ENCODE assay signal across 17 mouse cellular contexts in genomic region chr5:107533590-107533989, GRCm38 (mm10). TPM values are rescaled to one million over a fixed set of nuclear protein-coding genes. Genes with fewer than 3 reads are reported as not detected.
"Had no signal": no experiment of that assay in that cellular context is flagged by ENCODE, and none has a peak within 500 bp of the region (broad histone marks: within the 10 kb centered on the region; RNA-seq: fewer than 3 reads in every experiment).

No protein-coding gene starts in this region.

- H3K36me3 ChIP-seq: liver, embryonic 15.5 days; midbrain, embryonic 12.5 days; midbrain, embryonic 15.5 days; neural tube, embryonic 13.5 days; stomach, embryonic 15.5 days had no signal

- H3K9ac ChIP-seq: liver, embryonic 15.5 days; midbrain, embryonic 12.5 days; midbrain, embryonic 15.5 days; neural tube, embryonic 13.5 days; stomach, embryonic 15.5 days had no signal

- H3K4me1 ChIP-seq: midbrain, embryonic 12.5 days; midbrain, embryonic 15.5 days; neural tube, embryonic 13.5 days; stomach, embryonic 15.5 days had no signal

- H3K4me2 ChIP-seq: liver, embryonic 15.5 days; midbrain, embryonic 12.5 days; midbrain, embryonic 15.5 days; neural tube, embryonic 13.5 days; stomach, embryonic 15.5 days had no signal

- H3K4me3 ChIP-seq: liver, embryonic 15.5 days; midbrain, embryonic 12.5 days; midbrain, embryonic 15.5 days; neural tube, embryonic 13.5 days; stomach, embryonic 15.5 days had no signal

- H3K27me3 ChIP-seq: liver, embryonic 15.5 days; midbrain, embryonic 12.5 days; midbrain, embryonic 15.5 days; neural tube, embryonic 13.5 days; stomach, embryonic 15.5 days had no signal

- H3K9me3 ChIP-seq: liver, embryonic 15.5 days; midbrain, embryonic 12.5 days; midbrain, embryonic 15.5 days; neural tube, embryonic 13.5 days; stomach, embryonic 15.5 days had no signal

- DNase-seq: kidney, adult 18-20 months; kidney, adult 9 months; kidney, postnatal 14 days; kidney, postnatal 4 days; lung, adult 2 months; lung, postnatal 14 days; lung, postnatal 4 days; retina, postnatal 1 day; right cerebral cortex, postnatal 25 days; spleen, adult 18-20 months; thymus, postnatal 36 days had no signal

- ATAC-seq: intestine, embryonic 16.5 days; midbrain, embryonic 15.5 days had no signal

- H3K27ac ChIP-seq: liver, embryonic 15.5 days; midbrain, embryonic 12.5 days; midbrain, embryonic 15.5 days; neural tube, embryonic 13.5 days; stomach, embryonic 15.5 days had no signal

RNA-seq across cellular contexts. Expression of gene 1700028K03Rik, which starts 0.9 kb away (rescaled TPM):
- polyA plus RNA-seq: liver, embryonic 15.5 days; lung, adult 2 months had no signal
